Mouse (Mus musculus): ENCODE data around the gene Gm4565.
"Not testable (repeated sequence)": the region's sequence is repeated elsewhere in the genome, so short reads cannot be mapped to it uniquely, and the experiment has no call there.

Gm4565 gene

GRCm38 (mm10) chr7:22588027-22588426 lies at the start of gene Gm4565:
Gene Gm4565 (minus strand): TSS chr7:22588127.
- in situ Hi-C loops (cut with MboI; ENCODE audit: low pct_unique_long_range_greater_than_20kb in 1 of 2, low sequenced_read_pairs in 2 of 2, unreplicated experiment in 1 of 2), result not testable (repeated sequence)

GRCm38 (mm10) chr7:22565243-22565642 lies 22.7 kb downstream of the Gm4565 start, which contains the start of gene Gm4201:
Gene Gm4201 (minus strand): TSS chr7:22565343.
- in situ Hi-C loops (cut with MboI; ENCODE audit: low pct_unique_long_range_greater_than_20kb in 1 of 2, low sequenced_read_pairs in 2 of 2, unreplicated experiment in 1 of 2), result not testable (repeated sequence)

GRCm38 (mm10) chr7:22534787-22535186 lies 53.1 kb downstream of the Gm4565 start, which contains the start of gene Gm8677:
Gene Gm8677 (minus strand): TSS chr7:22534887.
- in situ Hi-C loops (cut with MboI; ENCODE audit: low pct_unique_long_range_greater_than_20kb in 1 of 2, low sequenced_read_pairs in 2 of 2, unreplicated experiment in 1 of 2), result not testable (repeated sequence)
